In the genomic region with DNA sequence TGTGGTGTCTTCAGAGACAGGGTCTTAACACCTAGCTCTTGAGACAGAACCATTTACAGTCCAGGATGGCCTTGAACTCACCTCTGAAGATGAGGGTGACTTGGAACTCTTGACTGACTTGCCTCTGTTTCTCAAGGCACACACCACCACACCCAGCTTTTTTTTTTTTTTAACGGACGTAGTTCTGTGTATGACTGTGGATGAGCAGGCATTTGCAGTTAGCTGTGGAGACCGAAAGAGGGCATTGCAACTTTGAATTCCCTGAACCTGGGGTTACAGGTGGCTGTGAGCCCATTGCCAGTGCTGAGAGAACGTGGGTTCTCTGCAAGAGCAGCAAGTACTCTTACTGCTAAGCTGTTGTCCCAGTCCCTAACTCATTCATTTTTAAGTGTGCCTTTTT, we compare ENCODE assay signal across 26 mouse cellular contexts. TPM values are rescaled to one million over a fixed set of nuclear protein-coding genes. Genes with fewer than 3 reads are reported as not detected.
A peak's percentile ranks its signal among the peaks of the same experiment; 100 is the strongest.
DNase-seq lines count a peak whose midpoint lies in the region; ATAC-seq lines count a peak whose summit lies in the region.
"Had no signal": no experiment of that assay in that cellular context is flagged by ENCODE, and none has a peak within 500 bp of the region (broad histone marks: within the 10 kb centered on the region; RNA-seq: fewer than 3 reads in every experiment).

No protein-coding gene starts in this region.

- peak; percentile 45 for DNase-seq in midbrain, embryonic 11.5 days (ENCODE audit: low spot score, missing footprints)
- DNase-seq in ES-CJ7 (ENCODE audit: low read depth, low spot score), result peak; percentile 63
- peak; percentile 40 for DNase-seq in R1 (ENCODE audit: low read depth, low spot score)
- DNase-seq in ZHBTc4 (ENCODE audit: low read depth, low spot score), result peak; percentile 32
- DNase-seq in Muller cell, postnatal 12 days (ENCODE audit: inconsistent ontology term), result no peak
- DNase-seq in retina, postnatal 1 day, result no peak
- DNase-seq: adrenal gland, adult 8-10 months; adrenal gland, postnatal 14 days; adrenal gland, postnatal 36 days; B cell, adult 2 months; cerebellum, adult 11-12 months; cerebellum, adult 2 months; cerebellum, adult 9-10 months; cerebellum, postnatal 10 days; cerebellum, postnatal 25 days; forebrain, postnatal 0 days had no signal

- H3K4me3 ChIP-seq in midbrain, embryonic 11.5 days (ENCODE audit: low read depth, low read length), result no peak overlapping the region
- H3K4me3 ChIP-seq in midbrain, embryonic 15.5 days, result no peak overlapping the region
- no peak overlapping the region for H3K4me3 ChIP-seq in hindbrain, embryonic 13.5 days
- H3K4me3 ChIP-seq: embryonic facial prominence, embryonic 10.5 days; embryonic facial prominence, embryonic 12.5 days; forebrain, embryonic 13.5 days; forebrain, embryonic 15.5 days had no signal

- no peak for ATAC-seq in midbrain, embryonic 11.5 days (ENCODE audit: low FRiP score)
- no peak for ATAC-seq in midbrain, embryonic 15.5 days (replicated peaks)
- no peak for ATAC-seq in hindbrain, embryonic 13.5 days (ENCODE audit: low FRiP score)
- ATAC-seq: activated CD4-positive, CD25-positive, alpha-beta regulatory T cell, adult 4 months; CD4-positive, CD25-positive, alpha-beta regulatory T cell, adult 4 months; forebrain, embryonic 13.5 days; forebrain, embryonic 15.5 days; forebrain, postnatal 0 days had no signal

- H3K4me1 ChIP-seq in midbrain, embryonic 11.5 days (ENCODE audit: control insufficient read depth, insufficient read depth, low read length), result peaks cover 7% of the 10 kb centered on the region
- no peaks in the 10 kb centered on the region for H3K4me1 ChIP-seq in midbrain, embryonic 15.5 days
- H3K4me1 ChIP-seq in hindbrain, embryonic 13.5 days (replicated peaks), result no peaks in the 10 kb centered on the region
- H3K4me1 ChIP-seq: embryonic facial prominence, embryonic 10.5 days; embryonic facial prominence, embryonic 12.5 days had no signal

- H3K4me2 ChIP-seq in midbrain, embryonic 11.5 days, result no peak overlapping the region
- no peak overlapping the region for H3K4me2 ChIP-seq in midbrain, embryonic 15.5 days
- H3K4me2 ChIP-seq in hindbrain, embryonic 13.5 days, result no peak overlapping the region
- H3K4me2 ChIP-seq: embryonic facial prominence, embryonic 12.5 days; forebrain, embryonic 13.5 days; forebrain, embryonic 15.5 days had no signal

- no peak overlapping the region for H3K9ac ChIP-seq in midbrain, embryonic 11.5 days (ENCODE audit: low read length)
- H3K9ac ChIP-seq in midbrain, embryonic 15.5 days, result no peak overlapping the region
- no peak overlapping the region for H3K9ac ChIP-seq in hindbrain, embryonic 13.5 days
- H3K9ac ChIP-seq: embryonic facial prominence, embryonic 12.5 days; forebrain, embryonic 13.5 days; forebrain, embryonic 15.5 days; forebrain, postnatal 0 days had no signal

- H3K9me3 ChIP-seq in midbrain, embryonic 11.5 days (ENCODE audit: control insufficient read depth, low read length), result no peaks in the 10 kb centered on the region
- no peaks in the 10 kb centered on the region for H3K9me3 ChIP-seq in midbrain, embryonic 15.5 days
- no peaks in the 10 kb centered on the region for H3K9me3 ChIP-seq in hindbrain, embryonic 13.5 days
- H3K9me3 ChIP-seq: embryonic facial prominence, embryonic 10.5 days; embryonic facial prominence, embryonic 12.5 days; forebrain, embryonic 13.5 days; forebrain, embryonic 15.5 days; G1E had no signal

- no peaks in the 10 kb centered on the region for H3K36me3 ChIP-seq in midbrain, embryonic 11.5 days (ENCODE audit: control insufficient read depth, insufficient read depth, low read length)
- no peaks in the 10 kb centered on the region for H3K36me3 ChIP-seq in midbrain, embryonic 15.5 days (replicated peaks)
- H3K36me3 ChIP-seq in hindbrain, embryonic 13.5 days, result no peaks in the 10 kb centered on the region
- H3K36me3 ChIP-seq: embryonic facial prominence, embryonic 10.5 days; embryonic facial prominence, embryonic 12.5 days; forebrain, embryonic 15.5 days; G1E had no signal

- 79% methylated on average over 4 of the region's 4 CpGs for WGBS in midbrain, embryonic 11.5 days
- 86% methylated on average over 4 of the region's 4 CpGs for WGBS in midbrain, embryonic 15.5 days
- WGBS in hindbrain, embryonic 13.5 days, result 81% methylated on average over 4 of the region's 4 CpGs

- H3K27me3 ChIP-seq in midbrain, embryonic 11.5 days (ENCODE audit: control insufficient read depth, insufficient read depth, low read length), result no peaks in the 10 kb centered on the region
- H3K27me3 ChIP-seq in midbrain, embryonic 15.5 days (replicated peaks), result no peaks in the 10 kb centered on the region
- H3K27me3 ChIP-seq in hindbrain, embryonic 13.5 days, result no peaks in the 10 kb centered on the region
- H3K27me3 ChIP-seq: embryonic facial prominence, embryonic 12.5 days; forebrain, embryonic 15.5 days had no signal

- no peak overlapping the region for H3K27ac ChIP-seq in midbrain, embryonic 11.5 days (ENCODE audit: low read depth, low read length)
- no peak overlapping the region for H3K27ac ChIP-seq in midbrain, embryonic 15.5 days
- no peak overlapping the region for H3K27ac ChIP-seq in hindbrain, embryonic 13.5 days
- H3K27ac ChIP-seq: embryonic facial prominence, embryonic 10.5 days; embryonic facial prominence, embryonic 12.5 days; forebrain, embryonic 13.5 days; forebrain, embryonic 15.5 days had no signal

RNA-seq across cellular contexts. Expression of gene Ttc29, which starts 13.0 kb away (rescaled TPM):
- 0.23 and 0.41 TPM in 2 replicates for polyA plus RNA-seq in midbrain, embryonic 11.5 days (2014; fragmentation: Nextera tagmentation; extraction: Ambion mirVana)
- 0.98 TPM in 2 replicates for polyA plus RNA-seq in midbrain, embryonic 15.5 days (2015; fragmentation: Nextera tagmentation; extraction: Ambion mirVana)
- polyA plus RNA-seq in hindbrain, embryonic 13.5 days (2015; fragmentation: Nextera tagmentation; extraction: Ambion mirVana), result 0.54 and 1.5 TPM in 2 replicates
- polyA plus RNA-seq: activated CD4-positive, CD25-positive, alpha-beta regulatory T cell, adult 4 months; CD4-positive, CD25-positive, alpha-beta regulatory T cell, adult 4 months; embryonic facial prominence, embryonic 10.5 days; embryonic facial prominence, embryonic 12.5 days; forebrain, embryonic 11.5 days had no signal

Comparison
In these comparisons a context has a peak if more than half of its experiments do, and no peak if none do; other contexts are left out.
1. DNase-seq: peak in midbrain, embryonic 11.5 days (single experiment), ES-CJ7 (single experiment), R1 (single experiment) and ZHBTc4 (single experiment); none in Muller cell, postnatal 12 days (single experiment) and retina, postnatal 1 day (single experiment).